Mouse (Mus musculus) left cerebral cortex, adult 11 months (tissue): ENCODE data around the gene Kcnh3.

Experiments used
- DNase-seq: peaks from one replicate; pipeline ENCODE4 v3.0.0; 2022; ENCODE audit warnings: low spot score

Kcnh3 gene

DNA sequence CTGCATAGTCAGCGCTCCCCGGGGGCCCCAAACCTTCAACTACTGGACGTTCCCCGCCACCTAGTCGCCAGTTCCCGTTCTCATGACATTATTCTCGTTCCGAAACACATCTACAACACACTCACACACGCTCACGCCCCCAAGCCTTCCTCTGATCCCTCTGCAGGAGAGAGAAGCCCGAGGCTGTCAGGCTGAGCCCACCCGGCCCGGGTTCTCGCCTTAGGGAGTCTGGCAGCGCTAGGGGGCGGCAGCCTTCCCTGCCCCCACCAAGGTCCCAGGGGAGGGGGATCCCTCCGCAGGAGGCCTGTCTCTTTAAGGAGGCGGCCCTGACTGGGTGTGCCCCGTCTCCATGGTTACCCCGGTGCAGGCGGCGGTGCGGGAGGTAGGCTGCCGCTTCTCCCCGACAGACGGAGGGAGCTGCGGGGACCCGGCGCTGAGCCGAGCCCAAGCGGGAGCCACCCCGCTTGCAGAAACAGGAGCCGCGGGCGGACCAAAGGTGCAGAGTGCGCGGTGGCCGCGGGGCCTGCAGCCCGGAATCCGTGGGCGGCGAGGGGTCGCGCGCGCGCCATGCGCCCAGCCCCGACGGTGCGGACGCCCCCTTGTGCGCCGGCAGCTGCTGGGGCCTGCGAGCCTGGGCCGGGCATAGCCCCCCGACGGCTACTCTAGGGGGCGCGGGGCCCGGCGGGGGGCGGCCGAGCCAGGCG is at the start of gene Kcnh3:
Kcnh3 (plus strand) TSS at position 654 of the 704 bp plus-strand sequence.
- peak; percentile 61 for DNase-seq

DNA sequence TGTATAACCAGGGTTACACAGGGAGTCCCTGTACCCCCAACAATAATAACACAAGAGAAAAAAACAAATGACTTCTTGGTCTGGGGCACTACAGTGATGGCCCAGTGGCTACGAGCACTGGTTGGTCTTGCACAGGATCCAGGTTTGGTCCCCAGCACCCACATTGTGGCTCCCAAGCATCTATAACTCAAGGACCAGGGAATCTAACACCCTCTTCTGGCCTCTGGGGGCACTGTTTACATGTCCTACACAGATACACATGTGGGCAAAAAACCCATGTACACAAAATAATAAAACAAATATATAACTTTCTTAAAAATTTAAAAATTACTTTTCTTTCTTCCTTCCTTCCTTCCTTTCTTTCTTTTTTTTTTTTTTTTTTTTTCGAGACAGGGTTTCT is 45.0 kb upstream of the Kcnh3 start:
- no peak for DNase-seq

DNA sequence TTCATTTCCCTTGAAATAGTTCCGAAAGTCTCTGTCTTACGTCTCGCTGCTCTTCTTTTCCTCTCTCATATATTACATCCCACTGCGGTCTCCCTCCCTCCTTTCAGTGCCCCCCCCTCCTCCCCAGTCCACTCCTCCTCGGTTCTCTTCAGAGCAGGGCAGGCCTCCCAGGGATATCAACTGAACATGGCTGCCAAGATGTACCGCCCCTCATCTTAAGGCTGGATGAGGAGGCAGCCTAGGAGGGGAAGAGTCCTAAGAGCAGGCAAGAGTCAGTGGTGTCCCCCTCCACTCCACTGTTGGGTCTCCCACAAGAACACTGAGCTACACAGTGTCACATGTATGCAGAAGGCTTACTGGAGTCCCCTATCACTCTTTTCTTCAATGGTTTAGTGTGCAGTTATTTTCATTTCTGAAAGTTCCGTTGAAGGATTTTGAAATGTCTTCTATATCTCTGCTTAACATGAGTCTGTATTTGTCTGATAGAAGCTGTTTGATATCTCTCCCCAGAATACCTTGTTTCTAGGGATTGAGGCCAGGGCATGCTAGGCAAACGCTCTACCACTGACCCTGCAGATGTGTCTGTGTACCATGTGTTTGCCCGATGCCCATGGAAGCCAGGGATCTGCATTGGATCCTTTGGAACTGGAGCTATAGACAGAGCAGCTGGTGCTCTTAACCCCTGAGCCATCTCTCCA is 40.3 kb upstream of the Kcnh3 start:
- DNase-seq, result no peak

DNA sequence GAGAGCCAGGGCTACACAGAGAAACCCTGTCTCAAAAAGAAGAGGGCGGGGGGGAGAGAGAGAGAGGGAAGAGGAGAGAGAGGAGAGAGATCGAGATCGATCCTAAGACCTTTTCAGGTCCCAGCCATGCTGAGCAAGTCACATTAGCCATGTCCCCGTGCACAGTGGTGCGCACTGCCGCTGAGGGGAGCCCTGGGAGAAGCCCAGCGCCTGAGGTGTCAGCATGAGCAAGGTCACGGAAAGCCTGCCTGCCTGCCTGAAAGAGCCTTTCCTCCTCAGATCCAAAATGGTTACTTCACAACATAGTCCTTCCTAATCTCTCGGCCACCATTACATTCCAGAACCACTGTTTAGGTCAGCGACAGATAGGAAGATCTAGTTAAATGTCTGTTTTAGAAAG is 30.3 kb upstream of the Kcnh3 start:
- DNase-seq, result no peak

DNA sequence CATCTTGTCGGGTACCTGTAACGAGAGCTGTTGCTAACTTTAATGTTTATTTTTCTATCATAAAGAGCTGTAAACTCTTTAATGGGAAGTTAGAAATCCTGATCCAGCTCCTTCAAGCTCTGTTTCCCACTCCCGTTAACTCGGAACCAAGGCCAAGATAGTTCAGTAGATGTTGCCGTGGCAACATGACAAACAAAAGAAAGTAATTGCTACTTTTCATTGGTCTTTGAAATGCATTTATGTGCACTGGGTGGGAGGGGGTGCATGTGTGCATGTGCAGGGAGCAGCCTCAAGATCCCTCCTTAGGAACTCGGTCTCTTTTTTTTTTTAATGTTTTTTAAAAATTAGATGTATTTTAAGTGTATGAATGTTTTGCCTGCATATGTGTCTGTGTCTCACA is 29.6 kb upstream of the Kcnh3 start:
- no peak for DNase-seq

DNA sequence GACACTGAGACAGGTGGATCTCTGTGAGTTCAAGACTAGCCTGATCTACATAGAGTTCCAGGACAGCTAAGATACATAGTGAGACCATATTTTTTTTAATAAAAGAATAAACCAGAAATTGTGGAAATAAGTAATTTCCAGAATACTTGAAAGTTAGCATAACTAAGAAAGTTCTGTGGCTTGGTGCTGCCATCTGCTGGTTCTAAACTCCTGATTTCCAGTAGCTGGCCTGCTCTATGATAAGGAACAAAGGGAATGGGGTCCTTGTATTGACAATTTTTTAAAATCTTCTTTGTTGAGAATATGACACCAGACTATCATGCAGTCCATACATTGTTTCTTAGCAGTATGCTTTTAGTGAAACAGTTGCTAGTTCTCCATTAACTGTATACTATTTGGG is 25.9 kb upstream of the Kcnh3 start:
- no peak for DNase-seq

DNA sequence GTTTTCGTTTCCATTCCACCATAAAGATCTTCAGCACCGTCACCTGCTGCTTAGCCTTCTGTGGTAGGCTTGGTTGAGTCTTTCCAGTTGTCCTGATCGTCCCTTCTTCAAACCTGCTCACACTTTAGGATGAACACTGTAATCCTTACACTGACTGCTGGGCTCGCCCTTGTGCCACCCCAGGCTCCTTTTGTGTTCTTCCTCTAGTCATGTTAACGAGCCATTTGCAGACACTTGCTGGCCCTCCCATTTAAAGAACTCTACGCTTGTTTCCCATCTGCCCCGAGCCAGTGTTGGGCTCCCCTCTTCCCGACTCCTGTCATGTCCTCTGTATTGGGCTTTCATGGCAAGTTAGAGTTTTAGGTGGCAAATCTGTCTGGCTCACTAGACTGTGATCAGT is 18.7 kb upstream of the Kcnh3 start:
- no peak for DNase-seq

DNA sequence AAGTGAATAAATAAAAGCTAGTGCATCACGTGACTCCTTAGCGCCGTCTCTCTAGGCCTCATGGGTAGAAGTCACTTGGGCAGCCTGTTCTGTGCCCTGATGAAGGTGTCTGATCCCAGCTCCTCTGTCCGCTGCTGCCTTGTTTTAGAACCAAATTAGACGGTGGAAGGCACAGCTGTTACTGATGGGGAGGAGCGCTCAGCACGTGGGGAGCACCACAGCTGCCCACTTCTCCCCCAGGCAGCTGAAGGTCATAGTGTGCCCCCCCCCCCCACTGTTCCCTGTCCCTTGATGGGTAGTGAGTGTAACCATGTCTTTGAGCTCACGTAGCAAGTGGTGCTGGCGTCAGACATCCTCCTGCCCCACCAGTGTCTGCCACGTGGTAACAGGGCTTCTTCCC is 11.5 kb upstream of the Kcnh3 start:
- no peak for DNase-seq

DNA sequence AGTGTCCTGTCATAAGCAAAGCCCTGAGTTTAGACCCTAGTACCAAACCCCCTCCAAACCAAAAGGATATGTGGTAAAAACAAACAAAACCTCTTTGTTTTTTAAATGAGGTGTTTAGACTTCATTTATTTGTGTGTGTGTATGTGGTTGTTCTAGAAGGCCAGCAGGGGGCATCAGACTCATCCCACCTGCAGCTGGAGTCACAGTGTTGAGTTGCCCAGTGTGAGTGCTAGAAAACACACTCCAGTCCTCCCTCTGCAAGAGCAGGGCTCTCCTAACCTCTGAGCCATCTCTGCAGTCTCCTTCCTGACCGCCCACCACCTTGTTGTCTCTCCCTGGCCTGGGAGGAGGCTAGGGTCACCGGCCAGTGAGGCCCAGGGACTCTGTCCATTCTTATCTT is 9.7 kb upstream of the Kcnh3 start:
- no peak for DNase-seq

DNA sequence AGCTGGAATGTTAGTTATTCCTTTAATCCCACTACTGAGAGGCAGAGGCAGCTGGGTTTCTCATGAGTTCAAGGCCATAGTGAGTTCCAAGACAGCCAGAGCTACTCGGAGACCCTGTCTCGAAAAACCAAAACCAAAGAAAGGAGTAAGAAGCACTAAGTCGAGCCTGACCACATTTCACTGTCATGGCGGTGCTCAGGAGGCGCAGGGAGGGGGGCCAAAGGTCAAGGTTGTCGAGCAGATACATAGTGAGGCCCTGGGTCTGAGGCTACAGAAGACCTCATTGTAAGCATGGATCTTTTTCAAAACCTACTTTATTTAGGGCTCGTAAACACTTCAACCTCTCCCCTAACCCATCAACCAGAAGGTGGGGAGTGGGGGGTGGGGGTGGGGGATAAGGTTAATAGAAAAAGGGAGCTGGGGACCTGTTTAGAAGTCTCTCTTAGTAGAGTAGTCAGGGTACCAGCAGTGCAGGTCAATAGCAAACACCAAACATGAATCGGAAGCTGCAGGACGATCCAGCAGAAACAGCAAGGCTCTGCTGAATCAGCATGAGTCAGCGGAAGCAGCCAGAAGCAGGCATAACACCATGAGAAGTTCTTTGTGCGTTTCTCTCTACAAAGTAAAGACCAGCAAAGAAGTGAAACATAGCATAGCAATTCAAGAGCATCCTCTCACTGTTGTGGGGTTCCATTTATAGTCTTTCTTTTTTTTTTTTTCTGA is 8.8 kb upstream of the Kcnh3 start:
- no peak for DNase-seq

DNA sequence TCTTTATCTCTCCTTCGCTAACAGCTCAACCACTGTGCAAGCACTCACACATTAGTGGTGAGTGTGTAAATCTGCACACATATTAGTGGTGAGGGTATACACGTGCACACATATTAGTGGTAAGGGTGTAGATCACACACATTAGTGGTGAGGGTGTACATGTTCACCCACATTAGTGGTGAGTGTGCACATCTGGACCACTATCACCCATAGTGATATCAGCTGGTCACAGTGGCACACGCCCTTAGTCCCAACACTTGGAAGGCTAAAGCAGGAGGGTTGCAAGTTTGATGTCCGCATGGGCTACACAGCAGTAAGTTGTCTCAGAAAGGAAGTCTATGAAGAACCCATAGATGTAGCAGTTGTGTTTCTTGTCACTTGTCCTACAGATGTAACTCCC is 7.0 kb upstream of the Kcnh3 start:
- DNase-seq, result no peak

DNA sequence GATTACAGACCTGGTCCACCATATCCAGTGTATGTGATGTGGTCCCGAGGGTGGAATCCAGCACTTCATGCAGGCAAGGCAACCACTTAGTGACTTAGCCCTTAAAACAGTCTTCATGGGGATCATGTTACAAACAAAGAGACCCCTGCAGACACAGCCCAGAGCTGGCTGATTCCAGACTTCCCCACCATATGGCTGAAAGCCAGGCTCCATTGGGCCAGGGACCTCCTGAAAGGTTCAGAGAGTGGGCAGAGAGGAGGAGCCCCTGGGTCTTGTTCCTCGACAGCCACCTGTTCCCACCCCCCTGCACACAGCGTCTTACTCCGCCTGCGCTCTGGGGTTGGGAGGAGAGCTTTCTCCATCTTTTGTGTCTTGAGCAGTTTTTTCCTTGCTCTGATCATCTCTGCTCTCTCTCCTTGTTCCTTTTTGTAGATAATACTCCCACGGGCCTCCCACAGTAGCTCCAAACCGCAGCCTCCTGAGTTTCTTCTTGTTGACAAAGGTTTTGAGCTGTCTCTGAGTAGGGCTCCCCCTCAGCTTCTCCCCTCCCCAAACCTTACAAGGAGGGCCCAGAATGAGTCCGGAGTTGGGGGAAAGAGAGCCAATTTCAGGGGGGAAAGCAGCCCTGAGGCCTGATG is 3.2 kb upstream of the Kcnh3 start:
- no peak for DNase-seq

DNA sequence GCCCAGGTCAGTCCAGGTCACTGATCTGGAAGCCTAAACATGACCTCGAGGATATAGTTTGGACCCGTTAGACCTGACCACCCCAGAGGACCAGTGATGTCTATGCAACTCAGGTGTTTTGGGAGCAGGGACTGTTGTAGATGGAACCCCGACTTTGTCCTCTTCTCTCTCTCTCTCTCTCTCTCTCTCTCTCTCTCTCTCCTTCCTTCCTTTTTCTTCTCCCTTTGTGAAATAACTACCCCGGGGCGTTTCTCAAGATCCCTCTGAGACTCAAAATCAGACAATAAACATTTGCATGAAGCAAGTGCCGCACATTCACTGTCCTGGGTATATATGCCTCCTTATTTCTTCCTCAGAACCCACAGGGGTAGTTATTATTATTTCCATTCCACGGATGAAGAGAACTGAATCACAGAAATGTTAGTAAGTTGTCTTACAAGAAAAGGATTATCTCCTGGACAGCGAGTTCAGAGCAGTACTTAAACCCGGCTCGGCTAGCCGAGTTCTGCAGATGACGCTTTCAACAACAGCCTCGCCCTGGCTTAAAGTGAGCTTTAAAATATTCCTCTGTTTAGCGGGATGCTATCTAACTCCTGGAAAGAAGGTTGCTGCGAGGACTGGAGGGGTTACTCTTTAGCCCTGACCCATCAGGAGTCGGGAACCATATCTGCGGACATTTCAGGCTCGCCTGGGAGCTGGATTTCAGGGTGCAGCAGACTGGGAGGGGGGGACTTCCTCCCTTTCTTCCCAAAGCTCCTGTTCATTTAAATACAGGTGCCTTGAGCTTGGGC is 1.7 kb upstream of the Kcnh3 start:
- no peak for DNase-seq

DNA sequence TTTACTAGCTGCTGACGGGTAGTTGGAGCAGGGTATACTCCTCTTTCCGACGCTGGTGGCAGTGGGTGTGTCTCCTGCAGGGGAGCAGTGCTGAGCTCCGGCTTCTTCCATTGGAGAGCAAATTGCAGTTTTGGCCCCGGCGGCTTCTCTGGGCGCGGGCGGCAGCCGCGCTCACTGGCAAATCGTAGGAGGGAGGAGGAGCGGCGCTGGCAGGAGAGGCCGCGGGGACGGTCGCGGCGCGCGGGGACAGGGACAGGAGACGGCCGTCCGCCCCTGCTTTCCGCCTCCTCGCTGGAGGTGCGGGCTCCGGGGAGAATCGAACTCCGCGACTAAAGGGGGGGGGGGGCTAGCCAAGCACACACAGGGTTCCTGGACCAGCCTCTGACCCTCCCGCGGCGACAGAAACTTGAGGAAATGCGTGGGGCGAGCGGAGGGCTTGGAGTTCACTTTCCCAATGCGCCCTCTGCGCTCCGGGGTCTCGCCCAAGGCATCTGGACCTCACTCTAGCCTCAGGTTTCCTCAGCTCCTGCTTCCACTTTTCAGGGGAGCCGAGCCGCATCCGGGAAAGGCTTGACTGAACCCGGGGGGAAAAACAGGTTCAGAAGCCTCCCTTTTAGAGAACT is 965 bp upstream of the Kcnh3 start:
- DNase-seq, result peak; percentile 66

DNA sequence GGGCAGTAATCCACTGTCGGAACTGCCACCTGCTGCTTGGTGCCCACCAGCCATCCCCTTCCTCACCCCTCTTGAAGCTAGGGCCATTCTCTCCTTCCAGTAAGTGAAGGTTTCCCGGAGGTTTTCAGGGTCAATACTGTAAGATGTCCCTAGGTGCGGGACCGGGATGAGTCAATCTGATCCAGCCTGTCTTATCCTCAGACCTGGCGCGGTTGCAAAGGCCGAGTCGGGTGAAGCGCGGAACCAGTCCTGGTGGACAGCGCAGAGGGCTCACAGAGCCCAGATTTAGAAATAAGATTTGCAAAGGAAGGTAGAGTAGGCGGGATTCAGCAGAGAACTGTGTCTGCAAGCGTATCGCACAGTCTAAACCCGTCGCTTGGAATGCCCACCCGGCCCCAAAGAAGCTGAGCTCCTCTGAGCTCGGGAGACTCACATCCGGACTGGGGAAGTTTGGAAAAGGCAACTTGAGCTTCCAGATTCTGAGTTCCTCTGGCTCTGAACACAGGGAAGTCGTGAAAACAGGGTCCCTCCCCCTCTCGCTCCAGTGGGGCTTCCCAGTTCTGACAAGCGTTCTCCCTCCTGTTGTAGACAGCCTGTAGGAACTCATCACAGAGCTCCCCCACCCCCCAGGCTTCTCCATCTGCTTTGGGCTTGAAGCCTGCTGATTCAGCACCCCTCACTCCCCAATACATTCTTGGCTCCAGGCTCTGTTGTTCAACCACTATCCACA is 585 bp downstream of the Kcnh3 start:
- no peak for DNase-seq

DNA sequence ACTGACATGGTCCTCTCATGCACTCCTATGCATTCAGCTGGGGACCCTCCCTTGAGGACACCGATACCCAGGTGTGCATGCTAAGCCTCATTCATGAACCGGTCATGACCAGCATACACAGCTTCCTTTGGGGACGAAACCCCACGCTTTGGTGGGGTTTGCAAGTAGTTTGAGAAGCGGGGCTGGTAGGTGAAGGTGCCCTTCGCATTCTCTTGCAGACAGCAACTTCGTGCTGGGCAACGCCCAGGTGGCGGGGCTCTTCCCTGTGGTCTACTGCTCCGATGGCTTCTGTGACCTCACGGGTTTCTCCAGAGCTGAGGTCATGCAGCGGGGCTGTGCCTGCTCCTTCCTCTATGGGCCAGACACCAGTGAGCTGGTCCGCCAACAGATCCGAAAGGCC is 1.4 kb downstream of the Kcnh3 start:
- DNase-seq, result no peak

DNA sequence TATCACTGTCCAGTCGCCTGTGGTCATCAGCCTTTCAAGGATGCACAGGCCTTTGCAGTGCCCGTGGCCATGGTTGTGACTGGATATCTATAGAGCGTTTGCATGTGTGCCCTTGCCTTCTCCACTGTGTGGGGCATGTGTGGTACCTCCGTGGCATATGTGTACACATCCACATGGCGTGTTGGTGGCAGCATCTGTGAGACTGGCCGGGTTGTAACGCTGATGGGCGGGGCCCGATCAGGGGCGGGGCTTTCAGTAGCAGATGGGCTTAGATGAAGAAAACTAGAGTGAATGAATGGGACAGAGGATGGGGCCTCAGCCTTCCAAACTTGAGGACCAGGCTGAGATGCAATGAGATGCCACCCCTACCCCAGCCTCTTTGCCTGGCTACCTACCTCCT is 7.3 kb downstream of the Kcnh3 start:
- DNase-seq, result no peak

DNA sequence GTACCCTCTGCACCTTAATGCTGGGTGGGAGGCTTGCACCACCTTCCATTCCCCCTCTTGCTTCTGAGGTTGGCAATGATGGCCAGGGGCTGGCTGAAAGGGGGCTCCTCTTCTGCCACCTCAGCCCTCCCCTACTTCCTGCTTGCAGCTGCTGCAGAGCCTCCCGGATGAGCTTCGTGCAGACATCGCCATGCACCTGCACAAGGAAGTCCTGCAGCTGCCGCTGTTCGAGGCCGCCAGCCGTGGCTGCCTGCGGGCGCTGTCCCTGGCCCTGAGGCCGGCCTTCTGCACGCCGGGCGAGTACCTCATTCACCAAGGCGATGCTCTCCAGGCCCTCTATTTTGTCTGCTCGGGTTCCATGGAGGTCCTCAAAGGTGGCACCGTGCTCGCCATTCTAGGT is 9.1 kb downstream of the Kcnh3 start:
- DNase-seq, result no peak

DNA sequence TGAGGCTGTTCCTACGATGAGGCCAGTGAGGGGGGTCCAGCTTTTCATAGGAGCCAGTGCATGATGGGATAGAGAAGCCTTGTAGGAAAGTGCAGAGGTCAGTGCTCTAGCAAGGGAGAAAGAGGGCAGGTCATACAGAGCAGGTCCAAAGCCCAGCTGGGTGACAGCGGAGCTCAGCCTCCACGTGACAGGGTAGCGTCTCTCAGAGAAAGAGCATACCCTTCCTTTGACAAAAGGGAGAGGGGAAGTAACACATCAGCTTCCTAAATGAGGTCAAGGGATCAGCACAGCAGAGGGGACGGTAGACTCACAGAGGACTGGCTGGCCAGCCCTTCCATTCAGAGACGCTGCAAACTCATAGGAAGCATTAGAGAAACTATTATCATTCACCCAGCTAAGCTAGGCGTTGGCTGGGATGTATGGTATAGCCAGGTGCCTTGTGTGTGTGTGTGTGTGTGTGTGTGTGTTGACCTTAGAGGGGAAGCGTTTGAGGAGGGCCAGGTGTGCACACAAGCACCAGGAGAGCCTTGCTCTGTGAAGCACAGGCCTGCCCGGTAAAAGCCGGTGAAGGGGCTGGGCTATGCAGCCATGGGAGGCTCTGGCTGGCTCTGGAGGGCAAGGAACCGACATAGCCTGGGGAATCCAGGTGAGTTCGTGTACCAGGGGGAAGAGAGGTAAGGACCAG is 9.8 kb downstream of the Kcnh3 start:
- DNase-seq, result no peak

DNA sequence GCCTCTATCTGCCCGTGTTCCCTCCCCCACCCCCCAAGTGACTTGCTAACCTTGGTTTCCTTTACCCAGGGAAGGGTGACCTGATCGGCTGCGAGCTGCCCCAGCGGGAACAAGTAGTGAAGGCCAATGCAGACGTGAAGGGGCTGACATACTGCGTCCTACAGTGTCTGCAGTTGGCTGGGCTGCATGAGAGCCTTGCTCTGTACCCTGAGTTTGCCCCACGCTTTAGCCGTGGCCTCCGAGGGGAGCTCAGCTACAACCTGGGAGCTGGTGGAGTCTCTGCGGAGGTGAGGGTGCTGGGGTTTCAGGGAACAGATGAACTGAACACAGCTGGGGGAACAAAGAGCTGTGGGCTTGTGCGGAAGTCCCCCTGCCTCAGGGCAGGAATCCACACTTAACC is 13.3 kb downstream of the Kcnh3 start:
- no peak for DNase-seq
